Mouse (Mus musculus) cerebellum, adult 9-11 months (tissue): ENCODE results near the gene Glrx3.

Source experiments
- DNase-seq: peaks from one replicate; pipeline ENCODE4 v3.0.0; 2022

The Glrx3 gene

DNA sequence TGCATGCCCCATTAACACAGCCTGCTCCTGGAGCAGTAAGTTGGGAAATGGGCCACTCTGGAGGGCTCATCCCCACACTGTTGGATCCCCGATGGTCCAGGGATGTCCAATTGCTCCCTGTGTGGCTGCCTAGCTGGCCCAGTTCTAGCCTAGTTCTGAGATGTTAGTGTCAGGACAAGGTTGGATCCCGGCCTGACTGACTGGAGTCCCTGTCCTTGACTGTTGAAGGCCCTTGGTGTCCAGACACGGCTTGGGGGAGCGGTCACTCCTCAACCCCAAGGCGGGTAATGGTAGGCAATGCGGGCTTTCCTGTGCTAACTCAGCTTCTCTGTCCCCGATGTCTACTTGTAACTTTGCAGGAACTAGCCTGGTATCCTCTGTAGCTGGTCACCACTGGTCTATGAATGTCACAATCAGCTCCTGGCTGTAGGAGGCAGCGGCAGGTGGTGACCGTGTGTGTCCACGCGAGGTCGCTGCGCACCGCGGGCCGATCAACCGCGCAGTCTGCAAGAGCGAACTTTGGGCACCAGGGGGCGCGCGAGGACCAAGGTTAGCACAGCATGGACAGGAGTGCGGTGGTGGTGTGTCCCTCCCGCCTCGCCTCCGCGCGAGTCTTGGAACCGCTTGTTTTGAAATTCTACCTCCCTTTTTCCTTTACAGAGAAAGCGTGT, 40.7 kb downstream of the Glrx3 start:
- peak; percentile 84 for DNase-seq

DNA sequence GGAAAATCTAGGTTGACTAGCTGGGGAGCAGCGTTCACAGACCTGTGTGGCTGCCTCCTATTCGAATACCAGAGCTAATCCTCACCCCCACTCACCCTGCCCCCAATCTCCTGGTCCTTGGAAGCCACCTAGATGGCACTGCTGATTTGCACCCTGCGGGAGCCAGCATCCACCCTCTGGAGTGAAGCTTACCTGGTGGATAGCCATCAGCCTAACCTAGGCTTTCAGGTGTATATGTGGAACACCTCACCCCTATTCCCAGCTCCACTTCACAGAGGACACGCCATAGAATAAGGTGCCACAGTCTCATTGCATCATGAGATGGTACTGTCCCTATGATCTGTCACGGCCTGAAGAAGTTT, 41.2 kb downstream of the Glrx3 start:
- DNase-seq, result no peak

- DNase-seq, result no peak
Measured at GRCm38 (mm10) chr7:137480839-137481238, 43.4 kb downstream of the Glrx3 start.

- DNase-seq, result no peak
Measured at GRCm38 (mm10) chr7:137483987-137484386, 46.6 kb downstream of the Glrx3 start.

DNA sequence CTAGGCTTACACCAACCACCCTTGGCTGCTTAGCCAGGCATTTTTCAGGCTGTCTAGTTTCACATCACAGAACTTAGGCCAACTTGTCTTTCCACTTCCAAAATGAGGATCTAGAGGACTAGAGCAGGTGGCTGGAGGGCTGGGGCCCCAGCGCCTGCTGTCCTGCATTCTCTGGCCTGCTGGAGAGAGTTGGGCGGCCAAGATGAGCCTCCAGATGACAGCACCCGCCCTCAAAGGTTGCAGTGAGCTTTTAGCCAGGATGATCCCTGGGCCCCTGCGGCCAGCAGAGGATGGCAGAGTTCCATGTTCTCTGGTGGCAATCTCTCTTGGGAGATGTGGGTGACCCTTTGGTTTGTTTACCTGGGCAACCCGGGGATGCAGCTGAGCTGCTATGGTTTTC, 51.0 kb downstream of the Glrx3 start:
- no peak for DNase-seq

GRCm38 (mm10) chr7:137490711-137491110, 53.3 kb downstream of the Glrx3 start:
- no peak for DNase-seq

DNA sequence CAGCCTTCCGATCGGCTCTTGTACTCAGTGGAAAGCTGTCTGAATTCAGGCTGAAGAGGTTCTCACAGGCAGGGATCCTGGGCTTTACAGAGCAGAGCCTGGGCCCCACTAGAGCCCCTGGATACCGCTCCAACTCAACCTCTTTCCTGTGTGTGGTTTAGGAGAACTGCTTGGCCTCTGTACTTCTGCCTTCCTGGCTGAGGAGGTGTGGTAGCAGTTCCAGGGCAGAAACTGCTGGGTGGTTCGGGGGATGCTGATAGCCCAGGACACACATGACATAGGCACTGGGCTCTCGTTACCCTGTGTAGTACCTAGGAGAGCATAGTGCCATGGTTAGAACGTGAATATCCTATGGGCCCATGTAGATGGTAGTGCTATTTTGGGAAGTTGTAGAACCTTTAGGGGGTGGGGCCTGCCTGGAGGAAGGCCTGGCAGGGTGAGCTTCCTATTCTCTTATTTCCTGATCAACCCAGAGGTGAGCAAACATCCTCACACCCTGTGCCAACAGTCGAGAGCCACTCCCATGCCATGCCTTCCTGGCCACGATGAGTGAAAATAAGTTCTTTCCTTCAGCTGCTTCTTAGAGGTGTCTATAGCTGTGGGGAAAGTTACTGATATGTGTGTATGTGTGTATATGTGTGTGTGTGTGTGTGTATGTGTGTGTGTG, 55.0 kb downstream of the Glrx3 start:
- no peak for DNase-seq

GRCm38 (mm10) chr7:137498736-137499135, 61.3 kb downstream of the Glrx3 start:
- no peak for DNase-seq

GRCm38 (mm10) chr7:137517588-137517987, 80.2 kb downstream of the Glrx3 start:
- no peak for DNase-seq

DNA sequence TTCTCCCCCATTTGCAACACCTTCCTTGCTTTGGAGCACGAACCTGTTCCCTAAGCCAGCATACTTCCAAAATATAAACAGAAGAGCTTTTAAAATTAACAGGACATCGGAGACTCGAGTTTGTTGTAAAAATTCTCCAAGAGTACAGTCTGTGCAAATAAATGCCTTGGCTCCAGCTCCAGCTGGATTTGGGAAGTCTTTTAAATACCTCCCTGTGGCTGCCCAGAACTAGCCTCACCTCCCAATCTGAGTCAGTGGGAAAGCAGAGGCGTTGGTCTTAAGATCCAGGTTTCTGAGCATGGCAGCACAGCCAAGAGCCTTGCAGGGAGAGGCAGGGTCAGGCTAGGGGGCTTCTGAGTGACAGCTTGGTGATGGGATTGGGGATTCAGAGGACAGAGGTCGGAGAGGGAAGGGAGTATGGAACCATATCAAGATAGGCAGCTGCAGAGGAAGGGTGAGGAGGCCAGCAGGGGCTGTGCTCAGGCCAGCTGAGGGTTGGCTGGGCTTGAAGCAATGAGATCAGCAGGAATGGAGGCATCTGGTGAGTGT, 80.7 kb downstream of the Glrx3 start:
- no peak for DNase-seq
